Mouse (Mus musculus) cerebellum, adult 2 months (tissue): Measurements from ENCODE around the gene Vps16.

ENCODE experiments used
- CTCF ChIP-seq: fragments of 200-500 bp; IDR thresholded peaks from 2 replicates; pipeline ENCODE4 v1.5.1; 2011; ENCODE audit warnings: low read depth, mild to moderate bottlenecking, control low read depth, low read length, moderate library complexity, borderline replicate concordance; ENCODE audit not compliant: insufficient read depth
- POLR2A ChIP-seq: fragments of 200-500 bp; IDR thresholded peaks from 2 replicates; pipeline ENCODE4 v1.6.1; 2011; ENCODE audit warnings: low read length, control low read depth, borderline replicate concordance; ENCODE audit not compliant: insufficient read depth

DNA sequence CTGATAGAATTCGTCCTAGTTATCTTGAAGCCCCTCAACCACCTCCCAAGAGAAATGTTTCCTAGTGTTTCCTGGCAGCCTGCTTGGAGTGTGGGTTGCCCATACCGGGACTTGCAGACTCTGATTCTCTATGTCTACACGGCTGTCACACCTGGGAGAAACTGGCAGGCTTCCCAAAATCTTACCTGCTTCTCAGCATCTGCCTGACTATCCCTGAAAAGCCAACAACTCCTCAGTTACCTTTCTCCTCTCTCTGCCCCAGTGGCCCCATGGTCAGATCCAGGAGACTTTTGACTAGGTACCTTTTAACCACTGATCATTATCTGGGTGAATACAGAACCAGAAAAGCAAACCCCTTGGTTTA lies 27.6 kb downstream of the Vps16 start:
- TF ChIP-seq CTCF (no peak), POLR2A (no peak)
